Mouse (Mus musculus) small intestine, adult 2 months (tissue): Measurements from ENCODE around the gene Ugt2a3.

ENCODE experiments used
- CTCF ChIP-seq: fragments of 200-500 bp; IDR thresholded peaks from 2 replicates; pipeline ENCODE4 v1.5.1; 2012; ENCODE audit warnings: low read depth, mild to moderate bottlenecking, control low read depth, inconsistent platforms, low read length, moderate library complexity, mixed read lengths; ENCODE audit not compliant: insufficient replicate concordance, insufficient read length; ENCODE audit errors: extremely low read depth
- POLR2A ChIP-seq: fragments of 200-500 bp; IDR thresholded peaks from 2 replicates; pipeline ENCODE4 v1.6.1; 2012; ENCODE audit warnings: low read depth, mild to moderate bottlenecking, control low read depth, inconsistent platforms, low read length, moderate library complexity

DNA sequence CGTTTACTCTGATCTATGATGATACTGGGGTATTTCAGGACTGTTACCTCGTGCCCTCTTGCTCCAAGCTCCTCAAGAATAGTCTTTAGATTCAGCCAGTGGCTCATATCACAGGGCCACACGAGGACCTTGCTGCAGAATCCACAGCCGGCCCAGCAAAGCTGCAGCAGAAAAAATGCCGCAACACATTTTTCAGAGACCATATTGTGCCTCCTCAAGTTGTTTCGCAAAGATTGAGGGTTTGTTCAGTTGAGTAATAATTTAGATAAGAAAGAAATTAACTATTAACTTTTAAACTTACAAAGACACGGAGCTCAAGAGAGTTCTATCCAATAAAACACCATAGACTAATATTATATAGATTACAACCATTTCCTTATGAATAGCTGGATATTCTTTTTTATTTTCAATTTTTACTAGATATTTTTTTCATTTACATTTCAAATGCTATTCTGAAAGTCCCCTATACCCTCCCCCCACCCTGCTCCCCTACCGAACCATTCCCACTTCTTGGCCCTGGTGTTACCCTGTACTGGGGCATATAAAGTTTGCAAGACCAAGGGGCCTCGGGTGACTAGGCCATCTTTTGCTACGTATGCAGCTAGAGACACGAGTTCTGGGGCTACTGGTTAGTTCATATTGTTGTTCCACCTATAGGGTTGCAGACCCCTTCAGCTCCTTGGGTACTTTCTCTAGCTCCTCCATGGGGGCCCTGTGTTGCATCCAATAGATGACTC lies at the start of gene Ugt2a3:
- TF ChIP-seq CTCF: no peak
- peak; percentile 53; the same call in 1 of the 2 replicates for TF ChIP-seq POLR2A
